Mouse (Mus musculus) liver, embryonic 14.5 days (tissue): ENCODE measurements around the gene Fig4. TPM values are rescaled to one million over a fixed set of nuclear protein-coding genes. Genes with fewer than 3 reads are reported as not detected.

ENCODE experiments used
- ATAC-seq: fragments of 200-750 bp; cut with Nextera tagmentation; 2 replicates; pipeline ENCODE4 v1.8.0; 2017; ENCODE audit warnings: moderate number of reproducible peaks, mild to moderate bottlenecking, moderate library complexity; ENCODE audit not compliant: insufficient read depth
- DNase-seq, 3 experiments: peaks; one replicate each; pipeline ENCODE4 v3.0.0-alpha.2; 2012 to 2013; ENCODE audit warnings: low read depth in 3 of 3, low spot score in 3 of 3
- H3K27ac ChIP-seq: fragments of 300-500 bp; sonication (generic); 2 replicates; pipeline ENCODE4 v1.5.1; 2014; ENCODE audit warnings: moderate library complexity, mild to moderate bottlenecking, control low read depth, inconsistent platforms
- H3K27me3 ChIP-seq: fragments of 300-500 bp; sonication (generic); 2 replicates; pipeline ENCODE4 v1.6.1; 2014; ENCODE audit warnings: mild to moderate bottlenecking, low read length, moderate library complexity; ENCODE audit not compliant: control insufficient read depth, insufficient read depth
- H3K36me3 ChIP-seq: fragments of 300-500 bp; sonication (generic); replicated peaks from 2 replicates; pipeline ENCODE4 v1.6.1; 2014; ENCODE audit warnings: low read depth; ENCODE audit not compliant: control insufficient read depth, insufficient read depth
- H3K4me1 ChIP-seq, 2 experiments: fragments of 200-500 bp in 1 of 2; fragments of 300-500 bp in 1 of 2; sonication (generic) in 1 of 2; replicated peaks; 2 replicates each; pipeline ENCODE4 v1.6.1; 2012 to 2014; ENCODE audit warnings: antibody characterized with exemption in 1 of 2, inconsistent platforms in 1 of 2, low read length in 1 of 2; ENCODE audit not compliant: control insufficient read depth in 2 of 2, insufficient read depth in 2 of 2
- H3K4me2 ChIP-seq: fragments of 300-500 bp; sonication (generic); 2 replicates; pipeline ENCODE4 v1.6.1; 2014; ENCODE audit warnings: low read depth, mild to moderate bottlenecking, control low read depth, moderate library complexity
- H3K4me3 ChIP-seq, 2 experiments: fragments of 200-500 bp in 1 of 2; fragments of 300-500 bp in 1 of 2; sonication (generic) in 1 of 2; 2 replicates each; pipeline ENCODE4 v1.5.1; 2012 to 2014; ENCODE audit warnings: low read depth in 2 of 2, low read length in 2 of 2, mild to moderate bottlenecking in 2 of 2, control low read depth in 1 of 2, inconsistent platforms in 1 of 2, moderate library complexity in 1 of 2; ENCODE audit not compliant: insufficient read depth in 1 of 2
- H3K9ac ChIP-seq: fragments of 300-500 bp; sonication (generic); replicated peaks from 2 replicates; pipeline ENCODE4 v1.6.1; 2014; ENCODE audit warnings: mild to moderate bottlenecking, control low read depth, moderate library complexity
- H3K9me3 ChIP-seq: fragments of 300-500 bp; sonication (generic); 2 replicates; pipeline ENCODE4 v1.6.1; 2016; ENCODE audit warnings: low read length, mixed read lengths; ENCODE audit not compliant: control insufficient read depth
- CTCF ChIP-seq: IDR thresholded peaks from 2 replicates; pipeline ENCODE4 v1.5.1; 2016; ENCODE audit warnings: antibody characterized with exemption, low read depth, control low read depth
- EP300 ChIP-seq: IDR thresholded peaks from 2 replicates; pipeline ENCODE4 v1.6.1; 2016; ENCODE audit warnings: antibody characterized with exemption, low read depth
- WGBS: fragments of 180-500 bp; shearing (Covaris S2); extraction: QIAGEN DNeasy Blood & Tissue Kit; methylation state at CpG from one replicate; pipeline ENCODE4 v1.1.7; 2014; ENCODE audit not compliant: insufficient replicate concordance; 5-methylcytosine and 5-hydroxymethylcytosine counted together
- polyA plus RNA-seq, 2 experiments: library from polyadenylated mRNA; depleted of rRNA in 1 of 2; stranded (reverse) in 1 of 2; unstranded in 1 of 2; fragments of >200 nt; fragmentation: Nextera tagmentation in 1 of 2; extraction: Ambion mirVana in 1 of 2; gene quantifications; 2 replicates each; pipeline versions ENCODE4 v1.2.1 to v1.2.3; 2012 to 2014

Fig4 gene
- polyA plus RNA-seq, 2 experiments: 4.3 to 9.3 TPM

DNA sequence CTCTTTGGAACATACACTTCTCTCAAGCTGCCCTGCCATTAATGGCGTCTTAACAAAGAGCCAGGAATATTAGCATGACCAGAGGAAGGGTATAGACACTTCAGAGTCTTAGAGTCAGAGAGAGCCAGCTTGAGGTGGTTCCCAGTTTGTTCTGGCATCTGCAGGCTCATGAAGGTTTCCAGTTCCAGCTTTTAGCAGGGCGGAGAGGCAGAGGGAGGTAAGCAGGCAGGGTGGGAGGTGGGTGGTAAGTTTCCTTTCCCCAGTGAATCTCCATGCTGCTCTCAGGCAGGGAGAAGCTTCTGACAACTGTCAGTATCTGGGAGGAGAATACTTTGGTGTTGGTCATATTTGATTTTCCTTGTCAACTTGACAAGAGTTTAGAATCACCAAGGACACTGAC, 156.9 kb downstream of the Fig4 start:
- Histone ChIP-seq H3K27ac (no peak overlapping the region), H3K9ac (no peak overlapping the region), H3K36me3 (no peaks in the 10 kb centered on the region), H3K4me3 (no peak overlapping the region), H3K4me1 (peaks cover 0 to 12% of the 10 kb centered on the region in 2 experiments; a peak in 3 of 4 replicates), H3K9me3 (no peaks in the 10 kb centered on the region), H3K27me3 (peaks cover 3% of the 10 kb centered on the region), H3K4me2 (no peak overlapping the region)
- TF ChIP-seq CTCF (no peak), EP300 (no peak)
- DNase-seq: no peak
- ATAC-seq: no peak
- WGBS: 55% methylated on average over 2 of the region's 2 CpGs

Other genes starting within 250 kb of the Fig4 start
- not detected in 2 replicates for gene Gpr6, start 231.0 kb downstream of the Fig4 start, polyA plus RNA-seq (2012; rRNA removed)
- gene Gpr6, start 231.0 kb downstream of the Fig4 start, polyA plus RNA-seq (2014; fragmentation: Nextera tagmentation; extraction: Ambion mirVana): not detected in 2 replicates
- gene Ak9, start 720 bp upstream of the Fig4 start, polyA plus RNA-seq (2012; rRNA removed): not detected in 2 replicates
- gene Ak9, start 720 bp upstream of the Fig4 start, polyA plus RNA-seq (2014; fragmentation: Nextera tagmentation; extraction: Ambion mirVana): not detected in 2 replicates
- 3.3 and 4.0 TPM in 2 replicates for gene Zbtb24, start 147.1 kb upstream of the Fig4 start, polyA plus RNA-seq (2012; rRNA removed)
- gene Zbtb24, start 147.1 kb upstream of the Fig4 start, polyA plus RNA-seq (2014; fragmentation: Nextera tagmentation; extraction: Ambion mirVana): 4.1 and 4.2 TPM in 2 replicates
- 2.0 and 2.6 TPM in 2 replicates for gene Mical1, start 173.1 kb upstream of the Fig4 start, polyA plus RNA-seq (2012; rRNA removed)
- 2.8 TPM in 2 replicates for gene Mical1, start 173.1 kb upstream of the Fig4 start, polyA plus RNA-seq (2014; fragmentation: Nextera tagmentation; extraction: Ambion mirVana)
- 6.7 and 7.1 TPM in 2 replicates for gene Smpd2, start 187.1 kb upstream of the Fig4 start, polyA plus RNA-seq (2012; rRNA removed)
- 8.6 and 11.1 TPM in 2 replicates for gene Smpd2, start 187.1 kb upstream of the Fig4 start, polyA plus RNA-seq (2014; fragmentation: Nextera tagmentation; extraction: Ambion mirVana)
- not detected in 2 replicates for gene Ppil6, start 187.2 kb upstream of the Fig4 start, polyA plus RNA-seq (2012; rRNA removed)
- gene Ppil6, start 187.2 kb upstream of the Fig4 start, polyA plus RNA-seq (2014; fragmentation: Nextera tagmentation; extraction: Ambion mirVana): not detected in 2 replicates
- gene Cd164, start 216.2 kb upstream of the Fig4 start, polyA plus RNA-seq (2012; rRNA removed): 22.8 and 30.2 TPM in 2 replicates
- 59.7 and 62.2 TPM in 2 replicates for gene Cd164, start 216.2 kb upstream of the Fig4 start, polyA plus RNA-seq (2014; fragmentation: Nextera tagmentation; extraction: Ambion mirVana)